Mouse (Mus musculus) midbrain, embryonic 12.5 days (tissue): Measurements from ENCODE around the gene Ndufb7. TPM values are rescaled to one million over a fixed set of nuclear protein-coding genes. Genes with fewer than 3 reads are reported as not detected.
"Not testable (repeated sequence)": the region's sequence is repeated elsewhere in the genome, so short reads cannot be mapped to it uniquely, and the experiment has no call there.

Experiments
- ATAC-seq: fragments of 200-750 bp; cut with Nextera tagmentation; 2 replicates; pipeline ENCODE4 v1.8.0; 2017; ENCODE audit warnings: low read depth, moderate TSS enrichment, moderate library complexity; ENCODE audit not compliant: low FRiP score
- H3K27ac ChIP-seq: fragments of 300-500 bp; sonication (generic); replicated peaks from 2 replicates; pipeline ENCODE4 v1.5.1; 2016; ENCODE audit warnings: mild to moderate bottlenecking
- H3K27me3 ChIP-seq: fragments of 300-500 bp; sonication (generic); 2 replicates; pipeline ENCODE4 v1.6.1; 2016; ENCODE audit warnings: mild to moderate bottlenecking
- H3K36me3 ChIP-seq: fragments of 300-500 bp; sonication (generic); 2 replicates; pipeline ENCODE4 v1.6.1; 2016
- H3K4me1 ChIP-seq: fragments of 300-500 bp; sonication (generic); 2 replicates; pipeline ENCODE4 v1.6.1; 2016
- H3K4me2 ChIP-seq: fragments of 300-500 bp; sonication (generic); replicated peaks from 2 replicates; pipeline ENCODE4 v1.6.1; 2016; ENCODE audit warnings: mild to moderate bottlenecking, moderate library complexity
- H3K4me3 ChIP-seq: fragments of 300-500 bp; sonication (generic); 2 replicates; pipeline ENCODE4 v1.5.1; 2016; ENCODE audit warnings: mild to moderate bottlenecking
- H3K9ac ChIP-seq: fragments of 300-500 bp; sonication (generic); replicated peaks from 2 replicates; pipeline ENCODE4 v1.6.1; 2016; ENCODE audit warnings: mild to moderate bottlenecking, moderate library complexity
- H3K9me3 ChIP-seq: fragments of 300-500 bp; sonication (generic); 2 replicates; pipeline ENCODE4 v1.6.1; 2016; ENCODE audit warnings: mild to moderate bottlenecking
- WGBS: fragments of 180-500 bp; shearing (Covaris S2); methylation state at CpG from one replicate; pipeline ENCODE4 v1.1.7; 2016; 5-methylcytosine and 5-hydroxymethylcytosine counted together
- polyA plus RNA-seq: library from polyadenylated mRNA; unstranded; fragments of >200 nt; fragmentation: Nextera tagmentation; extraction: Ambion mirVana; gene quantifications from 2 replicates; pipeline ENCODE4 v1.2.1, GENCODE M21; 2016

Gene Ndufb7
- polyA plus RNA-seq, 1 experiment from 2014 or later = 329 TPM

DNA sequence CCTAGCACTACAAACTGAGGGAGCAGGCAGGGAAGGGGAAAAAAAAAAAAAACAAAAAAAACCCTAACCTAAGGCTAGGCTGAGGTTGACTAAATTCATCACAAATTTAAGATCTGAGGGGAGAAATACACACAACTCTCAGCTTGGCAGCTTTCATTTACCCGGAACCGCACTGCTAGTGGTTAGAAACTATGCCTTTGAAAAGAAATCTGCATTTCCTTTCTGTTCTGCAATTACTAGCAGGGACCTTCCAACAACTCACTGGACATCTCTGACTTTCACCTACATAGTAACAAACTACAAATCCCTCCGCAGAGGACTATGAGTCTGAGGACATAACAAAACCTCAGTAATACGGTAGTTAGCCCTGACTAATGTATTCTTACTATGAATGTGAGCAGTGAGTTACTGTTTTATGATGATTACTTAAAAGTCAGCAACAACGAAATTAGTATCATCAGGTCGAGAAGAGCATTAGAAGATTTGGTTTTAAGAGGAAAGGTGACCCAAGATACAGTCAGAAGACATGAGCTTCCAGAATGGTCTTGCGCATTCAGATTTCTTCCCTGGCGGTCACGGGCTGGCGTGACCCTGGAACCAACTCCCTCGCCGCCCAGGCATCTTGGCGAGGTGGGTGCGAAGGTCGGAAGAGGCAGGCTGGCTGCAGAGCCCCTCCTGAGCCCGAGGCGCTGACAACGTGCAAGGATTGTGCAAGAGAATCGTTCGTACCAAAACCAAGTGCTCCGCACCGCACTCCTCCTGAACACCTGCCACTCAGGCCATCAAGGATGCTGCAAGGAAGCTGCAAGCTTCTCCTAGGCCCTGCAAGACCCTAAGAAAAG, 27.1 kb downstream of the Ndufb7 start:
- Histone ChIP-seq H3K4me2 (peak overlapping the region; percentile 88), H3K27ac (peak overlapping the region; percentile 92), H3K4me1 (peaks cover 36% of the 10 kb centered on the region), H3K36me3 (no peaks in the 10 kb centered on the region), H3K27me3 (no peaks in the 10 kb centered on the region), H3K9ac (peak overlapping the region; percentile 90), H3K9me3 (no peaks in the 10 kb centered on the region), H3K4me3 (peak overlapping the region; percentile 92)
- no peak for ATAC-seq
- 5% methylated on average over 22 of the region's 22 CpGs for WGBS

DNA sequence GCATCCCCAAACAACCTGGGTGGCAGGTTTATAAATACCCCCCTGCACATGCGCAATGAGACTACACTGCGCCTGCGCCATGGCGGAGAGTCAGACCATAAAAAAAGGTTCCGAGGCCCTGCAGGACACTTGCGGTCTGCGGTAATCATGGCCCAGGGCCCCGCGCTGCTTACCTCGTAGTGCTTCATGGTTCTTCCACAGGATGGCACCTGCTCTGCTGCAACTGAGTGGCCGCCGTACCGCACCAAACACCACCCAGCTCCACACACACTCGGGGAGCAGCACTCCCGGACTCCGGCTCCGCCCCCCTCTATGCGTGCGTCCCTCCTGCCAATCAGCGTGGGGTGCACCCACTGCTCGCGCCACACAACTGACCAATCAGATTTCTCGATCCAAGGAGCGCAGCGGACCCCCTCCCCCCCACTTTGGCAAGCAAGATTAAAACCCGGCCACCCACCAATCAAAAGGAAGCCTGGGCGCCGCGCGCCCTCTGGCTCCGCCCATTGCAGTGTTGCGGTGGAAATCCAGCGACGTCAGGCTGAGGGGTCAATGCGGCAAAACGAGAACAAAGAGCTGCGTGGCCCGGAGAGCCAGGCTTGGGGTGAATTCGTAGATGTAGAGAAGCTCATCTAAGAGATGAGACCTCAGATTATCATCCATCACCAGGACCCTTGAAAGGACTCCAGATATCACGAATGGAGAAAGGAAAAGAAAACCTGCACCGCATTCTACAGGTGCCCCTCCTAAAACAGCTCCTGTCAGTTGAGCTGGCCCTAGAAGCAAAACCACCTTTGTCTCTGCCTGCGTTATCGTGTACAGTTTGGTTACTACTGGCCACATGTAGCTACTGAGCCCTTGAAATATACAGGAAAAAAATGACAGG, 27.9 kb downstream of the Ndufb7 start:
- Histone ChIP-seq H3K27me3 (no peaks in the 10 kb centered on the region), H3K4me3 (peak overlapping the region; percentile 92), H3K36me3 (no peaks in the 10 kb centered on the region), H3K27ac (peak overlapping the region; percentile 92), H3K4me2 (peak overlapping the region; percentile 88), H3K9me3 (no peaks in the 10 kb centered on the region), H3K9ac (peak overlapping the region; percentile 90), H3K4me1 (peaks cover 36% of the 10 kb centered on the region)
- ATAC-seq = peak; percentile 99
- WGBS = under 1% methylated on average over 43 of the region's 43 CpGs

- Histone ChIP-seq H3K4me3 (peak overlapping the region; percentile 92), H3K4me1 (peaks cover 33% of the 10 kb centered on the region), H3K4me2 (peak overlapping the region; percentile 53), H3K9ac (peak overlapping the region; percentile 55), H3K27ac (peak overlapping the region; percentile 92)
- H3K9me3 ChIP-seq, H3K27me3 ChIP-seq, ATAC-seq, H3K36me3 ChIP-seq: not testable (repeated sequence)
- 54% methylated on average over 3 of the region's 3 CpGs for WGBS
These were observed 28.5 kb downstream of the Ndufb7 start for GRCm38 (mm10) chr8:83595050-83595345.

DNA sequence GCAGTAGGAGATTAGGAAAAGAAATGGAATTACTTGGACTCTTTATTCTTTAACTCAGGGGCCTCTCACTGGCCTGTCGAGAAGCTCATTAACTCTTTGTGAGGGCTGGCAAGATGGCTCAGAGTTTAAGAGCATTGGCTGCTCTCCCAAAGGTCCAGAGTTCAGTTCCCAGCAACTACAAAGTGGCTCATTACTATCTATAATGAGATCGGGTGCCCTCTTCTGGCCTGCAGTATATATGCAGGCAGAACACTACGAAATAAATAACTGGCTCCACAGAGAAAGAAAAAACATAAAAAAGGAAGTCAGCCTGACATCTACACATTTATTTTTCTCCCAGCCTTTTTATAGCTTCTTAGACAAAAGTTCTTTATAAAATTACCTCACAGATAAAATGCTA, 29.9 kb downstream of the Ndufb7 start:
- no peak for ATAC-seq
- WGBS = 28% methylated on average over 3 of the region's 3 CpGs

DNA sequence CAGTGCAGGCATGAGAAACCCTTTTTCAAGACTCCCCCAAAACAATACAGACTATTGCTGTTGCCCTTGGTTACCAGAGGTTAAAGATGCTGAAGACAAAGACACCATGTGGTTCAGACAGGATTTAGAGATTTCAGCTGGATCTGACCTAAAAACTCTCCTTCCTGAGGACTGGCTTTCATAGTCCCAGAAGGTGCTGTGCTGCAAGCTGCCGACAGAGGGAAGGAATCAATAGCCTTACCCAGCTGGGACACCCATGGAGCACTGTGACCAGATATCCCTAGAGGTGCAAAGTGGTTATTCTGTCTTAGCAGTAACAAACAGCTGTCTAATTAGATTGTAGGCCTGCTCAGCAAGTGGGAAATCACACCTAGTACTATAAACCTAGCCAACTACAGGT, 31.7 kb downstream of the Ndufb7 start:
- no peak overlapping the region for H3K9ac ChIP-seq
- no peak overlapping the region for H3K4me3 ChIP-seq

More for the DNA sequence above, 29.9 kb downstream of the Ndufb7 start:
- Histone ChIP-seq H3K27ac (no peak overlapping the region), H3K27me3 (no peaks in the 10 kb centered on the region), H3K4me1 (peaks cover 21% of the 10 kb centered on the region), H3K36me3 (no peaks in the 10 kb centered on the region), H3K4me3 (no peak overlapping the region), H3K9me3 (no peaks in the 10 kb centered on the region), H3K4me2 (no peak overlapping the region), H3K9ac (no peak overlapping the region)

GRCm38 (mm10) chr8:83599814-83600213, 33.3 kb downstream of the Ndufb7 start:
- no peak for ATAC-seq
- no peak overlapping the region for H3K27ac ChIP-seq
- peaks cover 2% of the 10 kb centered on the region; the same call in 1 of the 2 replicates for H3K4me1 ChIP-seq
- no peaks in the 10 kb centered on the region for H3K27me3 ChIP-seq
- H3K4me3 ChIP-seq = no peak overlapping the region
- no peaks in the 10 kb centered on the region for H3K36me3 ChIP-seq
- no peaks in the 10 kb centered on the region for H3K9me3 ChIP-seq
- no peak overlapping the region for H3K4me2 ChIP-seq
- H3K9ac ChIP-seq = no peak overlapping the region

More for the DNA sequence above, 31.7 kb downstream of the Ndufb7 start:
- no peak overlapping the region for H3K4me2 ChIP-seq
- H3K27ac ChIP-seq = no peak overlapping the region
- 4% methylated on average over 1 of the region's 1 CpGs for WGBS
- no peaks in the 10 kb centered on the region for H3K36me3 ChIP-seq
- H3K4me1 ChIP-seq = peaks cover 5% of the 10 kb centered on the region
- ATAC-seq = no peak
- H3K27me3 ChIP-seq = no peaks in the 10 kb centered on the region
- H3K9me3 ChIP-seq = no peaks in the 10 kb centered on the region

- H3K27me3 ChIP-seq = no peaks in the 10 kb centered on the region
- H3K4me2 ChIP-seq = no peak overlapping the region
- H3K27ac ChIP-seq = no peak overlapping the region
- no peak for ATAC-seq
- H3K4me1 ChIP-seq = peaks cover 11% of the 10 kb centered on the region
- no peak overlapping the region for H3K9ac ChIP-seq
- no peaks in the 10 kb centered on the region for H3K36me3 ChIP-seq
- 78% methylated on average over 2 of the region's 2 CpGs for WGBS
- no peaks in the 10 kb centered on the region for H3K9me3 ChIP-seq
- H3K4me3 ChIP-seq = no peak overlapping the region
These were observed 36.2 kb downstream of the Ndufb7 start for GRCm38 (mm10) chr8:83602650-83603029.

GRCm38 (mm10) chr8:83607661-83608397, 41.4 kb downstream of the Ndufb7 start, which contains the start of the genes Tecr and Dnajb1:
TSS of gene Tecr (minus strand) at chr8:83607971.
TSS of gene Dnajb1 (plus strand) at chr8:83608193.
- Histone ChIP-seq H3K4me2 (peak within 1 kb of the TSS; percentile 79), H3K9ac (peak within 1 kb of the TSS; percentile 90), H3K4me1 (peaks cover 27% of the 10 kb centered on the region), H3K4me3 (peak within 1 kb of the TSS; percentile 84), H3K27ac (peak within 1 kb of the TSS; percentile 97), H3K27me3 (no peaks in the 10 kb centered on the region), H3K36me3 (peaks cover 30% of the 10 kb centered on the region), H3K9me3 (no peaks in the 10 kb centered on the region)
- ATAC-seq = peak; percentile 97
- under 1% methylated on average over 65 of the region's 69 CpGs for WGBS

- Histone ChIP-seq H3K9ac (peak overlapping the region; percentile 90), H3K4me3 (peak overlapping the region; percentile 84), H3K27ac (peak overlapping the region; percentile 97), H3K9me3 (no peaks in the 10 kb centered on the region), H3K4me1 (peaks cover 27% of the 10 kb centered on the region), H3K4me2 (peak overlapping the region; percentile 79), H3K36me3 (peaks cover 35% of the 10 kb centered on the region), H3K27me3 (no peaks in the 10 kb centered on the region)
- WGBS = under 1% methylated on average over 51 of the region's 51 CpGs
- peak; percentile 55 for ATAC-seq
These were observed 41.9 kb downstream of the Ndufb7 start for GRCm38 (mm10) chr8:83608398-83608829.

GRCm38 (mm10) chr8:83609086-83609485, 42.6 kb downstream of the Ndufb7 start:
- Histone ChIP-seq H3K4me1 (peaks cover 27% of the 10 kb centered on the region), H3K27me3 (no peaks in the 10 kb centered on the region), H3K36me3 (peaks cover 40% of the 10 kb centered on the region), H3K4me3 (peak overlapping the region; percentile 84), H3K9me3 (no peaks in the 10 kb centered on the region), H3K4me2 (peak overlapping the region; percentile 79), H3K27ac (peak overlapping the region; percentile 97; the same call in 1 of the 2 replicates), H3K9ac (peak overlapping the region; percentile 90)
- WGBS = 44% methylated on average over 9 of the region's 9 CpGs
- no peak for ATAC-seq

- Histone ChIP-seq H3K27me3 (no peaks in the 10 kb centered on the region), H3K27ac (no peak overlapping the region), H3K4me2 (peak overlapping the region; percentile 79), H3K9me3 (no peaks in the 10 kb centered on the region), H3K4me3 (peak overlapping the region; percentile 84), H3K36me3 (peaks cover 45% of the 10 kb centered on the region), H3K9ac (peak overlapping the region; percentile 90), H3K4me1 (peaks cover 27% of the 10 kb centered on the region)
- no peak for ATAC-seq
- 95% methylated on average over 10 of the region's 10 CpGs for WGBS
These were observed 43.2 kb downstream of the Ndufb7 start for GRCm38 (mm10) chr8:83609547-83610180.
